Mouse (Mus musculus): Measurements from ENCODE around the gene Proser2. TPM values are rescaled to one million over a fixed set of nuclear protein-coding genes. Genes with fewer than 3 reads are reported as not detected.
"Not testable (repeated sequence)": the region's sequence is repeated elsewhere in the genome, so short reads cannot be mapped to it uniquely, and the experiment has no call there.

Gene Proser2
- polyA plus RNA-seq, 2 experiments from 2014 or later = 0.18 to 0.26 TPM

- ATAC-seq = no peak
Measured at GRCm38 (mm10) chr2:6128136-6128805, 1.7 kb downstream of the Proser2 start.

DNA sequence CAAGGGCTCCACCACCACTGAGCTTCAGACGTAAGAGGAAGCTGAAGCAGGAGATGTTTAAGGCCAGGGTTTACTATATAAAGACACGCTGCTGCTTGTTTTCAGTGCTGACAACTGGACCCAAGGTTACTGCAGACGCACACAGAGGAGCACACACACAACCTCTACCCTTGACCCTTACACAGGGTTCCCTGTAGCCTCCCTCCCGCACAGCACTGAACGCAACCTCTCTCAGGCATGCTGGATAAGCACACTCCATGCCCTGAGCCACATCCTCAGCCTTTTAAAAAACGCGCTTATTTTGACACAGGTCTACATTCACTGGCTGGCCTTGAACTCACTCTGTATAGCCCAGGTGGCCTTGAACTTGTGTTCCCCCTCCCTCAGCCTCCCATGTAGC is 7.0 kb downstream of the Proser2 start:
- ATAC-seq = no peak

- no peak for ATAC-seq
Measured at GRCm38 (mm10) chr2:6121091-6121490, 8.9 kb downstream of the Proser2 start.

GRCm38 (mm10) chr2:6118246-6118645 is 11.8 kb downstream of the Proser2 start:
- ATAC-seq = no peak

- no peak for ATAC-seq
Measured at GRCm38 (mm10) chr2:6113792-6114191, 16.2 kb downstream of the Proser2 start.

GRCm38 (mm10) chr2:6112619-6113018 is 17.4 kb downstream of the Proser2 start:
- ATAC-seq = no peak

DNA sequence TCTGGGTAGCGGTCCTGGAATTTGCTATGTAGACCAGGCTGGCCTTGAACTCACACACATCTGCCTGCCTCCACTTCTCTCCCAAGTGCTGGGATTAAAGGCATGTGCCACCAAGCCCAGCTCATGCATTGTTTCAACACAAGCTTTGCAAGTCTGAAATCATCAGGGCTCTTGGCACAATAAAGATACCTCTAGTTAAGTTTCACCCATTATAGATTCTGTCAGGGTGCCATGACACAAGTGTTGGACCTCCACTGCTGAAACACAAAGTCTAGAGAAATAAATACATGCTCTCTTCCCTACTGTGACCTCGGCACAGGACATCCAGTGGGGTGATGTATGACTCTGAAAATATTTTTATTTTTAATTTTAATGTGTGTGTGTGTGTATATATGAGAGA is 24.6 kb downstream of the Proser2 start:
- ATAC-seq = no peak

GRCm38 (mm10) chr2:6100755-6101154 is 29.3 kb downstream of the Proser2 start:
- ATAC-seq = no peak

DNA sequence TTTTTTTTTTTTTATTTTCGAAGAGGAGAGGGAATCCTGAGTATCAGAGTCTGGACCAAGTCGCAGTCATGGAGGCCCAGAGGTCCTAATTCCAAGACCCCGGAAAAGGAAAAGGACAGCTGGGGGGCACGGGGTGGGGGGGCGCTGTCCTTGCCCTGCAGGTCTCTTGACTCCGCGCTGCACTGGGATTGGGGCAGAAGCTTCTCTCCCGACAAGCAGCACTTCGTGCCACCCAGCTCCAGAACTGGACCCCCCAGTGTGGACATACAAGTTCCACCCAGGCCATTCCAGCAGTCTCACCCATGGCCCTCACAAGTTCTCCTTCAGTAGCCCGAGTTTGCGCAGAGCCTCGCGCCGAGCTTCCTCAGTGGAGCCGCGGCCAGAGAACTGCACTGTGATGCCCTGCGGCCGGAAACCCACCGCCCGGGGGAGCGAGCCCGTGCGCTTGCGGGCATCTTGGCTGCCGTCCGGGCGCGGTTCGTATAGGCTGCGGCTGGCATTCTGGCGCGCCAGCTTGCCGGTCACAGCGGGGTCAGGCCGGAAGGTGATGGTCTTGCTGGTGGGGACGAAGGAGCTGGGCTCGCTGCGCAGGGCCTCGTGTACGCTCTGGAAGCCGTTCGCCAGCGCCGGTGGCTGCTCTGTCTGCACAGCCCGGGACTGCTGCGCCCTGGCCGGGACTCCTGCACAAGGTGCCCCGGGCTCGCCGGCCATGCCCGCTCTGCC is 29.8 kb downstream of the Proser2 start:
- ATAC-seq = no peak

DNA sequence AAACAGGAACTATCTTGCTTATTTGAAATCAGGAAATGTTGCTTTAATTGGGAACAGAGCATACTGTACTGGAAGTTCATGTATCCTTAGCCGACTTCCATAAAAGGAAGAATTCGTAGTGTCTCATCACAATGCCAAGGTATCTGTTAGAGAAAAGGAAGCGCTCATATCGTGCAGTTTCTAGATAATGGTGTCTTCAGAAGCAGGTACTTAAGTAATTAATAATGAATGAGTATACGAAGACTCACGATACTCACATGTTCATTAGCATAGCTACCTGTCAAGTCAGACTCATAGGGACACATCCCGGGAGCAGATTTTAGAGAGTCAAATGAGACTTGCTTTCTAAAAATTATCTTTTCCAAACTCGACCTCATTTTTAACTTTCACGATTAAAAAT is 30.6 kb downstream of the Proser2 start:
- ATAC-seq = no peak

GRCm38 (mm10) chr2:6098924-6099323 is 31.1 kb downstream of the Proser2 start:
- ATAC-seq = no peak

- ATAC-seq = no peak
Measured at GRCm38 (mm10) chr2:6097113-6097716, 32.8 kb downstream of the Proser2 start.

GRCm38 (mm10) chr2:6089941-6090340 is 40.1 kb downstream of the Proser2 start:
- not testable (repeated sequence) for ATAC-seq

DNA sequence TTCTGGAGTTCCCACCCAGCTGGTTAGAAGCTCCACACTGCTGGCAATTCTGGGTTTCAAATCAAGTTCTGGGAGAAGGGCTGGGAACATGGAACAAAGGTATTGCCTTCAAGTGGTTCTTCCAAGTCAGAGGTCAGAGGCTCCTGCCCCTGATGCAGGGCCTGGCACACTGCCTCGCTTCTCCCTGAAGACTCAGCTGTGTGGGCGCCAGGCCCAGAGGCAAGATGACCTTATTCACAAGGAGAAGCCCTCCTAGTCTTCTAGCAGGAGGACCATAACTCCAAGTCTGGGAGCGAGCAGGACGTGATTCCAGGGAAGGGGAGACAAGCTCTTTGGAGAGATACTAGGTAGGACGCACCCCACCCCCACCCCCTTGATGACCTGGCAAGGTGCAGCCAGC is 42.9 kb downstream of the Proser2 start:
- ATAC-seq = no peak

GRCm38 (mm10) chr2:6085622-6086530 is 44.1 kb downstream of the Proser2 start:
- ATAC-seq = no peak

DNA sequence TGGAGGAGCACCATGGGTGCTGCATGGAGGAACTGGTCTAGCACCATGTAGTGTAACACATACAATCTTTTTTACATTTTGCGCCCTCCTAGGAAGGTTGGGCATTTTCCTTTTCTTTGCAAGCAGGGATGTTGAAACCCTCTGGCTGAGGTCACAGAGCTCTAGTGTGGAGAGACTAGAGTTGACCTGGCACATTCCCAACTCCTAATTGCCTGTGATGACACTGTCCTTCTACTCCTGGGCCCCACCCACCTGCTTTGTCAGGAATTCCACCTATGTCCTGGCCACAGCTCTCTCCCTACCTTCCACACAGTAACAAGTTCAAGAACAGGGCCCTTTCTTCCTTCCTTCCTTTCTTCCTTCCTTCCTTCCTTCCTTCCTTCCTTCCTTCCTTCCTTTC is 46.3 kb downstream of the Proser2 start:
- no peak for ATAC-seq

- no peak for ATAC-seq
Measured at GRCm38 (mm10) chr2:6082615-6083014, 47.4 kb downstream of the Proser2 start.

GRCm38 (mm10) chr2:6081108-6081507 is 48.9 kb downstream of the Proser2 start:
- ATAC-seq = no peak

GRCm38 (mm10) chr2:6080037-6080436 is 50.0 kb downstream of the Proser2 start:
- ATAC-seq = peak; percentile 14

- ATAC-seq = no peak
Measured at GRCm38 (mm10) chr2:6075530-6075896, 54.5 kb downstream of the Proser2 start.

GRCm38 (mm10) chr2:6074891-6075529 is 55.0 kb downstream of the Proser2 start:
- ATAC-seq = no peak

GRCm38 (mm10) chr2:6072685-6073260 is 57.2 kb downstream of the Proser2 start:
- ATAC-seq = no peak

Measured in CD4-positive, CD25-positive, alpha-beta regulatory T cell, adult 4 months (primary cell).